Mouse (Mus musculus): ENCODE measurements around the gene 4930412O13Rik.

DNA sequence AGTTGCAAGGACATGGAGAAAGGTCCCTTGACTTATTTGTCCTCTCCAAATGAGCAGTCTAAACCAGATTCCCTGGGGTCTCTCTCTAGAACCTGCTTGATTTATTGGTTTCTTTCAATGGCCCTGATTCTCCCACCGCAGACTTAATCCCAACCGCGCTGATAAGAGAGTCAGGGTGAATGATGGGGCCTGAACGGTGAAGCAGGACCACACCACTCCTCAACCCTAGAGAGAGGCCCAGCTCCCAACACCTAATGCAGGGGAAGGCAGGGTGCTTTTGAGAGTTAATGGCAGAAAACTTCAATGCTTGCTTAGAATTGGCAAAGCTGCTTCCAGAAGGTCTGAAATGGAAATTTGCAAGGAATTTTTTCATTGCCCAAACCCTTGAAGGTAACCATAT, 5.8 kb upstream of the 4930412O13Rik start:
- TF ChIP-seq POLR2A (IDR thresholded peaks at IDR 0.05; ENCODE audit: low read depth, low read length): no peak
- TF ChIP-seq CTCF (IDR thresholded peaks at IDR 0.05; ENCODE audit: extremely low read depth, insufficient read depth, insufficient read length, insufficient replicate concordance): no peak
